Mouse (Mus musculus) ES-E14 (cell line): ENCODE measurements around the gene Gprc6a. TPM values are rescaled to one million over a fixed set of nuclear protein-coding genes. Genes with fewer than 3 reads are reported as not detected.

Source experiments
- DNase-seq: peaks from one replicate; pipeline ENCODE4 v3.0.0-alpha.2; 2013; ENCODE audit warnings: low read depth, low spot score
- H3K27ac ChIP-seq: 2 replicates; pipeline ENCODE4 v1.5.1; 2012; ENCODE audit warnings: low read depth, mild to moderate bottlenecking, low read length, moderate library complexity, mixed read lengths; ENCODE audit not compliant: poor library complexity, insufficient read depth, severe bottlenecking
- H3K36me3 ChIP-seq: 2 replicates; pipeline ENCODE4 v1.6.1; 2012; ENCODE audit warnings: mild to moderate bottlenecking, low read length, moderate library complexity, mixed read lengths; ENCODE audit not compliant: control insufficient read depth, poor library complexity, insufficient read depth, severe bottlenecking
- H3K4me1 ChIP-seq, 2 experiments: fragments of 150-350 bp in 1 of 2; sonication (generic) in 1 of 2; 2 replicates each; pipeline ENCODE4 v1.6.1; 2012; ENCODE audit warnings: low read length in 2 of 2, mild to moderate bottlenecking in 1 of 2, mixed read lengths in 1 of 2; ENCODE audit not compliant: control insufficient read depth in 2 of 2, insufficient read depth in 2 of 2, poor library complexity in 1 of 2
- H3K4me3 ChIP-seq, 2 experiments: fragments of 150-350 bp in 1 of 2; sonication (generic) in 1 of 2; 2 replicates each; pipeline ENCODE4 v1.5.1; 2012; ENCODE audit warnings: low read length in 2 of 2, low read depth in 1 of 2, mild to moderate bottlenecking in 1 of 2, mixed read lengths in 1 of 2; ENCODE audit not compliant: insufficient read depth in 1 of 2, poor library complexity in 1 of 2, severe bottlenecking in 1 of 2
- H3K9ac ChIP-seq: 2 replicates; pipeline ENCODE4 v1.6.1; 2012; ENCODE audit warnings: low read depth, mild to moderate bottlenecking, low read length, mixed read lengths; ENCODE audit not compliant: poor library complexity, insufficient read depth, severe bottlenecking
- H3K9me3 ChIP-seq: fragments of 150-350 bp; sonication (generic); 2 replicates; pipeline ENCODE4 v1.6.1; 2012; ENCODE audit warnings: low read depth, mild to moderate bottlenecking, low read length; ENCODE audit not compliant: control insufficient read depth, insufficient read depth
- CHD2 ChIP-seq: IDR thresholded peaks from 2 replicates; pipeline ENCODE4 v1.6.1; 2014; ENCODE audit warnings: mild to moderate bottlenecking, low read depth, low read length, inconsistent platforms
- HCFC1 ChIP-seq: IDR thresholded peaks from 2 replicates; pipeline ENCODE4 v1.6.1; 2012; ENCODE audit warnings: low read length, inconsistent platforms, borderline replicate concordance; ENCODE audit not compliant: insufficient read depth
- MAFK ChIP-seq: IDR thresholded peaks from 2 replicates; pipeline ENCODE4 v1.6.1; 2014; ENCODE audit warnings: mild to moderate bottlenecking, low read depth, low read length, inconsistent platforms; ENCODE audit not compliant: insufficient read depth
- ZC3H11A ChIP-seq: IDR thresholded peaks from 2 replicates; pipeline ENCODE4 v1.6.1; 2012; ENCODE audit warnings: low read depth, mild to moderate bottlenecking, inconsistent platforms, low read length, borderline replicate concordance
- ZNF384 ChIP-seq: IDR thresholded peaks from 2 replicates; pipeline ENCODE4 v1.6.1; 2012; ENCODE audit warnings: low read depth, low read length, inconsistent platforms
- in situ Hi-C, 2 experiments: fragments of 600-800 bp; cut with MboI; formaldehyde crosslinking; loops; one replicate each; pipeline ENCODE4 v1.15.1; 2025; ENCODE audit warnings: low sequenced_read_pairs in 2 of 2, inconsistent platforms in 1 of 2; ENCODE audit not compliant: unreplicated experiment in 2 of 2
- total RNA-seq: library from RNA; depleted of rRNA; stranded (reverse); fragments of 300-350 nt; gene quantifications from 2 replicates; pipeline ENCODE4 v1.2.3, GENCODE M21; 2012

Gprc6a gene
- total RNA-seq, 1 experiment, result not detected

DNA sequence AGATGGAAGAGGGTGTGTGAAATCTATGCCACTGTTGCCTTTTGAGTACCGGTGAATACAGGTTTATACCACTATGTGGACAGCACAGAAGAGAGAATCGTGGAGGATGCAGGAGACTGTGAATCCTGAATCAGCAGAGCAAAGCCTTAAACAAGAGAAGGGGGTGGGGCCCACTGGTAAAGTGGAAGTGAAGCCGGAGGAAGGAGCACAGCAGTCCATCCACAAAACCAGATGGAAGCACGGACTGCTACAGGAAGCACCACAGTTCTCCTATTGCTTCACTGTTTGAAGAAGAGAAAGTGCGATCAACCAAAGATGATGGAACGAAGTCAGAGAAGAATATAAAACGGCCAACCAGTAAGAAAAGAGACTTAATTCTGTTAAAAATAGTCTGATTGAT lies 11.1 kb downstream of the Gprc6a start:
- no peak for DNase-seq
- Histone ChIP-seq H3K4me3 (no peak overlapping the region), H3K27ac (no peak overlapping the region), H3K4me1 (peaks cover 0 to 4% of the 10 kb centered on the region in 2 experiments; a peak in 3 of 4 replicates), H3K9ac (no peak overlapping the region), H3K9me3 (no peaks in the 10 kb centered on the region), H3K36me3 (no peaks in the 10 kb centered on the region)
- in situ Hi-C loops, result no loop called here
- no peak for TF ChIP-seq MAFK

DNA sequence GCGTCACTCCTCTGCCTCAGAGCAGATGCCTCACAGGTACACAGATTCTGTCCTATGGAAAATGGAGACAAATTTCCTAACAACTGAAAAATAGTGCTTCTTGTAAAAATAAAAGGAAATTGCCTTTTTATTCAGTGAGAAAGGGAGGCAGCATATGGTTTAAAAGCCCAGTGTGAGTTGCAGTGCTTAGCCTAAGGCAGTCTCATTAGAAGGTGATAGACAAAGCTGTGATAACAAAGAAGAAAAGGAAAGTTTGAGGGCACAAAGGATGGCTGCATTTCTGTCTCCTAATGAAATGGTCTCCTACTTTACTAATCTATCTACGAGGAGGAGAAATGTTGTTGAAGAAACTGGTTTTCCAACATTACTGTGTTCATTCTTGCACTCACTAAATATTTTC lies 12.7 kb downstream of the Gprc6a start:
- in situ Hi-C loops, result no loop called here
- H3K9ac ChIP-seq, result no peak overlapping the region
- H3K9me3 ChIP-seq, result no peaks in the 10 kb centered on the region
- peaks cover 0 to 7% of the 10 kb centered on the region in 2 experiments; a peak in 3 of 4 replicates for H3K4me1 ChIP-seq
- no peaks in the 10 kb centered on the region for H3K36me3 ChIP-seq
- H3K27ac ChIP-seq, result no peak overlapping the region
- TF ChIP-seq CHD2 (no peak), HCFC1 (no peak), ZNF384 (no peak), ZC3H11A (no peak), MAFK (no peak)
- H3K4me3 ChIP-seq, result no peak overlapping the region
- no peak for DNase-seq

DNA sequence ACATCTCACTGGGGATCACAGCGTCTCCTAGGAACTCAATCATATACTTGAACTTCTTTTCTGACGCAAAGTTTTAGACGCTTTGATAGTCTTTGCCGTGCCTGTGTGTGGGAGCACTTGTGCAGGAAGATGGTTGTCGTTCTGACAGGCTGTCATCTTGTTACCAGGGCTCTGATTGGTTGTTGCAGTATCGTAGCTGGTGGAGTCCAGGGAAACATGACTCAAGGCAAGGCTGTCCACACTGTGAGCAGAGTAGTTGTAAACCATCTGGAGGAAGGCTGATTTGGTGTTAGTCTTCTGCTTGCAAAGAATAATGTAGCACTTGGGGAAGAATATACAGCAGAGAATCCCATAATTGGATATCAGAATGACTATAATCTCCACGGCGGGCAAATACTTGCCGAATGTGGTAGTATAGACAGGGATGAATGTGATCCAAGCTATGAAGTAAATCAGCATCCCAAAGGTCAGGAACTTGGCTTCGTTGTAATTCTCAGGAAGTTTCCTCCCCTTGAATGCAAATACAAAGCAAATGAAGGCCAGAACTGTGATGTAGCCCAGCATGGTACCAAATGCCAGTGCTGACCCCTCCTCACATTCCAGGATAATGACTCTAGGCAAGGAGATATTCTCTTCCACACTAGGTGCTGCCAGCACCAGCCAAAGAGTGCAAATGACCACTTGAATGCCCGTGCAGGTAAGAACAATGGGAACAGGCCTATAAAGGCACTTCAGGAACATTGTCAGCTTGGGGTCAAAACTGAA lies 16.3 kb downstream of the Gprc6a start:
- H3K4me3 ChIP-seq, result no peak overlapping the region
- H3K4me1 ChIP-seq, result peaks cover 0 to 13% of the 10 kb centered on the region in 2 experiments; a peak in 3 of 4 replicates
- no peak overlapping the region for H3K9ac ChIP-seq
- in situ Hi-C loops, result no loop called here
- TF ChIP-seq CHD2, result 0 out of 2 replicates have a peak, but pooled peaks have one; percentile 32
- no peak for TF ChIP-seq HCFC1
- H3K9me3 ChIP-seq, result no peaks in the 10 kb centered on the region
- no peak overlapping the region for H3K27ac ChIP-seq
- DNase-seq, result no peak
- no peaks in the 10 kb centered on the region for H3K36me3 ChIP-seq

DNA sequence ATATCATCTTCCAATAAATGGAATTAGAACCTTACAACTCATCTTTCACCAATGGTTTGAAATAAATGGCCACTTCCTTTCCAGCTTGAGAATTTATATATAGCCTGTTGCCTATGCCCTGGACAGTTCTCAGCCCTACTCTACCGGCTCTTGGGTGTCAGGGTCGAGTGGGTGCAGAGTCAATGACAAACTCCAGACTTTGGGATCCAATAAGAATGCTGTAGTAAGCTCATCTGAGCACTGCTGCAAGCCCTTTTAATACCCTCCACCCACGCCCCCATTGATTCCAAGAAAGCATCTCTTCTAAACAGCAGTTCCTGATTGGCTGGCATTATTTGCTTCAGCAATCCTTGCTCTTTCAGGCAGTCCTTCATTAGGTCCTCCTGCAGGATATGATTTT lies 17.8 kb downstream of the Gprc6a start:
- in situ Hi-C loops, result no loop called here
- TF ChIP-seq CHD2 (no peak), ZNF384 (no peak), HCFC1 (no peak), ZC3H11A (no peak), MAFK (no peak)
- Histone ChIP-seq H3K9me3 (no peaks in the 10 kb centered on the region), H3K9ac (no peak overlapping the region), H3K36me3 (no peaks in the 10 kb centered on the region), H3K4me3 (no peak overlapping the region), H3K4me1 (peaks cover 0 to 13% of the 10 kb centered on the region in 2 experiments; a peak in 3 of 4 replicates), H3K27ac (no peak overlapping the region)
- no peak for DNase-seq
